Mouse (Mus musculus) ES-Bruce4 (cell line): ENCODE data around the gene 4931406P16Rik. TPM values are rescaled to one million over a fixed set of nuclear protein-coding genes. Genes with fewer than 3 reads are reported as not detected.

Source experiments
- H3K27ac ChIP-seq: 2 replicates; pipeline ENCODE4 v1.5.1; 2012; ENCODE audit warnings: low read length, inconsistent platforms; ENCODE audit not compliant: insufficient read depth
- H3K27me3 ChIP-seq: 2 replicates; pipeline ENCODE4 v1.6.1; 2012; ENCODE audit warnings: mild to moderate bottlenecking, low read length, inconsistent platforms; ENCODE audit not compliant: control insufficient read depth, poor library complexity, insufficient read depth, severe bottlenecking
- H3K36me3 ChIP-seq: 2 replicates; pipeline ENCODE4 v1.6.1; 2012; ENCODE audit warnings: inconsistent platforms, mild to moderate bottlenecking, low read length, moderate library complexity; ENCODE audit not compliant: control insufficient read depth, poor library complexity, insufficient read depth, severe bottlenecking
- H3K4me1 ChIP-seq: one replicate; pipeline ENCODE4 v1.8.1; 2011; ENCODE audit warnings: low read length; ENCODE audit not compliant: control insufficient read depth, insufficient read depth
- H3K4me3 ChIP-seq: 2 replicates; pipeline ENCODE4 v1.5.1; 2011; ENCODE audit warnings: low read depth, mild to moderate bottlenecking, low read length
- H3K9ac ChIP-seq: 2 replicates; pipeline ENCODE4 v1.6.1; 2012; ENCODE audit warnings: low read depth, mild to moderate bottlenecking, inconsistent platforms; ENCODE audit not compliant: poor library complexity, severe bottlenecking
- H3K9me3 ChIP-seq: replicated peaks from 2 replicates; pipeline ENCODE4 v1.6.1; 2012; ENCODE audit warnings: mild to moderate bottlenecking, low read length, inconsistent platforms; ENCODE audit not compliant: control insufficient read depth, poor library complexity, insufficient read depth, severe bottlenecking
- CTCF ChIP-seq: IDR thresholded peaks from one replicate; pipeline ENCODE4 v1.8.1; 2011; ENCODE audit warnings: low read depth, low read length
- EP300 ChIP-seq: IDR thresholded peaks from 2 replicates; pipeline ENCODE4 v1.6.1; 2011; ENCODE audit warnings: low read depth, low read length; ENCODE audit not compliant: insufficient read depth
- POLR2A ChIP-seq: IDR thresholded peaks from one replicate; pipeline ENCODE4 v1.8.1; 2011; ENCODE audit warnings: low read length; ENCODE audit not compliant: insufficient read depth
- polyA plus RNA-seq: library from polyadenylated mRNA; stranded (reverse); fragments of >200 nt; gene quantifications from 2 replicates; pipeline ENCODE4 v1.2.4, GENCODE M21; 2011; ENCODE audit warnings: low read depth; ENCODE audit not compliant: missing spikeins, insufficient read depth, insufficient read length

The 4931406P16Rik gene
- polyA plus RNA-seq, 1 experiment, result 82.5 TPM

GRCm38 (mm10) chr7:34266421-34266820 is 46.9 kb downstream of the 4931406P16Rik start:
- Histone ChIP-seq H3K4me3 (no peak overlapping the region), H3K36me3 (peaks cover 4% of the 10 kb centered on the region; the same call in 1 of the 2 replicates), H3K27ac (no peak overlapping the region), H3K27me3 (no peaks in the 10 kb centered on the region), H3K4me1 (peaks cover 3% of the 10 kb centered on the region), H3K9ac (no peak overlapping the region), H3K9me3 (no peaks in the 10 kb centered on the region)
- no peak for TF ChIP-seq POLR2A
- TF ChIP-seq CTCF, result no peak
- no peak for TF ChIP-seq EP300

- H3K9ac ChIP-seq, result no peak overlapping the region
- peaks cover 1% of the 10 kb centered on the region for H3K4me1 ChIP-seq
- TF ChIP-seq CTCF (no peak), EP300 (no peak), POLR2A (no peak)
- H3K9me3 ChIP-seq, result no peaks in the 10 kb centered on the region
- H3K4me3 ChIP-seq, result no peak overlapping the region
- no peak overlapping the region for H3K27ac ChIP-seq
- peaks cover 4% of the 10 kb centered on the region; the same call in 1 of the 2 replicates for H3K36me3 ChIP-seq
- no peaks in the 10 kb centered on the region for H3K27me3 ChIP-seq
Observed at GRCm38 (mm10) chr7:34265876-34266346, 47.4 kb downstream of the 4931406P16Rik start.

- H3K36me3 ChIP-seq, result peaks cover 5% of the 10 kb centered on the region
- H3K4me1 ChIP-seq, result peaks cover 1% of the 10 kb centered on the region
- H3K9ac ChIP-seq, result no peak overlapping the region
- no peak overlapping the region for H3K4me3 ChIP-seq
- no peaks in the 10 kb centered on the region for H3K27me3 ChIP-seq
- no peak overlapping the region for H3K27ac ChIP-seq
- TF ChIP-seq CTCF, result no peak
- no peak for TF ChIP-seq POLR2A
- no peak for TF ChIP-seq EP300
- H3K9me3 ChIP-seq, result no peaks in the 10 kb centered on the region
Observed at GRCm38 (mm10) chr7:34263437-34263836, 49.9 kb downstream of the 4931406P16Rik start.

GRCm38 (mm10) chr7:34258407-34258806 is 54.9 kb downstream of the 4931406P16Rik start:
- peaks cover 20% of the 10 kb centered on the region for H3K36me3 ChIP-seq
- no peak for TF ChIP-seq POLR2A
- no peak for TF ChIP-seq EP300
- no peak for TF ChIP-seq CTCF

GRCm38 (mm10) chr7:34257279-34257678 is 56.1 kb downstream of the 4931406P16Rik start:
- Histone ChIP-seq H3K9ac (no peak overlapping the region), H3K4me3 (no peak overlapping the region), H3K9me3 (no peaks in the 10 kb centered on the region), H3K27me3 (no peaks in the 10 kb centered on the region), H3K36me3 (peaks cover 16% of the 10 kb centered on the region), H3K27ac (no peak overlapping the region), H3K4me1 (no peaks in the 10 kb centered on the region)
- TF ChIP-seq EP300 (no peak), POLR2A (no peak), CTCF (no peak)

More at GRCm38 (mm10) chr7:34258407-34258806, 54.9 kb downstream of the 4931406P16Rik start:
- H3K27me3 ChIP-seq, result no peaks in the 10 kb centered on the region
- no peaks in the 10 kb centered on the region for H3K9me3 ChIP-seq
- no peak overlapping the region for H3K9ac ChIP-seq
- no peak overlapping the region for H3K27ac ChIP-seq
- no peak overlapping the region for H3K4me3 ChIP-seq
- no peaks in the 10 kb centered on the region for H3K4me1 ChIP-seq

- Histone ChIP-seq H3K4me1 (no peaks in the 10 kb centered on the region), H3K27me3 (no peaks in the 10 kb centered on the region), H3K9me3 (no peaks in the 10 kb centered on the region), H3K9ac (no peak overlapping the region), H3K36me3 (peaks cover 16% of the 10 kb centered on the region), H3K4me3 (no peak overlapping the region), H3K27ac (no peak overlapping the region)
- TF ChIP-seq EP300 (no peak), POLR2A (no peak), CTCF (no peak)
Observed at GRCm38 (mm10) chr7:34255916-34256315, 57.4 kb downstream of the 4931406P16Rik start.
